15 mouse cellular contexts compared by ENCODE assay signal in genomic region chr3:18743474-18743873, GRCm38 (mm10).
"Had no signal": no experiment of that assay in that cellular context is flagged by ENCODE, and none has a peak within 500 bp of the region (broad histone marks: within the 10 kb centered on the region; RNA-seq: fewer than 3 reads in every experiment).

No protein-coding gene starts in this region.

- DNase-seq: kidney, adult 2 months; kidney, postnatal 14 days; layer of hippocampus, adult 9-11 months; lung, postnatal 36 days; midbrain, embryonic 14.5 days; right cerebral cortex, postnatal 14 days; thymus, postnatal 36 days had no signal

- H3K4me3 ChIP-seq: kidney, embryonic 15.5 days; limb, embryonic 15.5 days; liver, embryonic 12.5 days; lung, embryonic 15.5 days; midbrain, embryonic 10.5 days; neural tube, embryonic 13.5 days; stomach, embryonic 15.5 days had no signal

- H3K9me3 ChIP-seq: kidney, embryonic 15.5 days; limb, embryonic 15.5 days; liver, embryonic 12.5 days; lung, embryonic 15.5 days; midbrain, embryonic 10.5 days; neural tube, embryonic 13.5 days; stomach, embryonic 15.5 days had no signal

- H3K4me1 ChIP-seq: kidney, embryonic 15.5 days; limb, embryonic 15.5 days; liver, embryonic 12.5 days; lung, embryonic 15.5 days; midbrain, embryonic 10.5 days; neural tube, embryonic 13.5 days; stomach, embryonic 15.5 days had no signal

- H3K4me2 ChIP-seq: kidney, embryonic 15.5 days; limb, embryonic 15.5 days; liver, embryonic 12.5 days; lung, embryonic 15.5 days; neural tube, embryonic 13.5 days; stomach, embryonic 15.5 days had no signal

- H3K27ac ChIP-seq: kidney, embryonic 15.5 days; limb, embryonic 15.5 days; liver, embryonic 12.5 days; lung, embryonic 15.5 days; midbrain, embryonic 10.5 days; neural tube, embryonic 13.5 days; stomach, embryonic 15.5 days had no signal

- ATAC-seq: intestine, embryonic 16.5 days; liver, embryonic 12.5 days had no signal

- H3K9ac ChIP-seq: kidney, embryonic 15.5 days; limb, embryonic 15.5 days; liver, embryonic 12.5 days; lung, embryonic 15.5 days; neural tube, embryonic 13.5 days; stomach, embryonic 15.5 days had no signal

- H3K27me3 ChIP-seq: kidney, embryonic 15.5 days; limb, embryonic 15.5 days; liver, embryonic 12.5 days; lung, embryonic 15.5 days; neural tube, embryonic 13.5 days; stomach, embryonic 15.5 days had no signal

- H3K36me3 ChIP-seq: kidney, embryonic 15.5 days; limb, embryonic 15.5 days; liver, embryonic 12.5 days; lung, embryonic 15.5 days; midbrain, embryonic 10.5 days; neural tube, embryonic 13.5 days; stomach, embryonic 15.5 days had no signal
